Mouse (Mus musculus) ES-E14 (cell line): ENCODE measurements around the gene Eif2b5. TPM values are rescaled to one million over a fixed set of nuclear protein-coding genes. Genes with fewer than 3 reads are reported as not detected.
"Not testable (repeated sequence)": the region's sequence is repeated elsewhere in the genome, so short reads cannot be mapped to it uniquely, and the experiment has no call there.

Experiments
- DNase-seq: peaks from one replicate; pipeline ENCODE4 v3.0.0-alpha.2; 2013; ENCODE audit warnings: low read depth, low spot score
- H3K27ac ChIP-seq: 2 replicates; pipeline ENCODE4 v1.5.1; 2012; ENCODE audit warnings: low read depth, mild to moderate bottlenecking, low read length, moderate library complexity, mixed read lengths; ENCODE audit not compliant: poor library complexity, insufficient read depth, severe bottlenecking
- H3K36me3 ChIP-seq: 2 replicates; pipeline ENCODE4 v1.6.1; 2012; ENCODE audit warnings: mild to moderate bottlenecking, low read length, moderate library complexity, mixed read lengths; ENCODE audit not compliant: control insufficient read depth, poor library complexity, insufficient read depth, severe bottlenecking
- H3K4me1 ChIP-seq, 2 experiments: fragments of 150-350 bp in 1 of 2; sonication (generic) in 1 of 2; 2 replicates each; pipeline ENCODE4 v1.6.1; 2012; ENCODE audit warnings: low read length in 2 of 2, mild to moderate bottlenecking in 1 of 2, mixed read lengths in 1 of 2; ENCODE audit not compliant: control insufficient read depth in 2 of 2, insufficient read depth in 2 of 2, poor library complexity in 1 of 2
- H3K4me3 ChIP-seq, 2 experiments: fragments of 150-350 bp in 1 of 2; sonication (generic) in 1 of 2; 2 replicates each; pipeline ENCODE4 v1.5.1; 2012; ENCODE audit warnings: low read length in 2 of 2, low read depth in 1 of 2, mild to moderate bottlenecking in 1 of 2, mixed read lengths in 1 of 2; ENCODE audit not compliant: insufficient read depth in 1 of 2, poor library complexity in 1 of 2, severe bottlenecking in 1 of 2
- H3K9ac ChIP-seq: 2 replicates; pipeline ENCODE4 v1.6.1; 2012; ENCODE audit warnings: low read depth, mild to moderate bottlenecking, low read length, mixed read lengths; ENCODE audit not compliant: poor library complexity, insufficient read depth, severe bottlenecking
- H3K9me3 ChIP-seq: fragments of 150-350 bp; sonication (generic); 2 replicates; pipeline ENCODE4 v1.6.1; 2012; ENCODE audit warnings: low read depth, mild to moderate bottlenecking, low read length; ENCODE audit not compliant: control insufficient read depth, insufficient read depth
- CHD2 ChIP-seq: IDR thresholded peaks from 2 replicates; pipeline ENCODE4 v1.6.1; 2014; ENCODE audit warnings: mild to moderate bottlenecking, low read depth, low read length, inconsistent platforms
- HCFC1 ChIP-seq: IDR thresholded peaks from 2 replicates; pipeline ENCODE4 v1.6.1; 2012; ENCODE audit warnings: low read length, inconsistent platforms, borderline replicate concordance; ENCODE audit not compliant: insufficient read depth
- MAFK ChIP-seq: IDR thresholded peaks from 2 replicates; pipeline ENCODE4 v1.6.1; 2014; ENCODE audit warnings: mild to moderate bottlenecking, low read depth, low read length, inconsistent platforms; ENCODE audit not compliant: insufficient read depth
- ZC3H11A ChIP-seq: IDR thresholded peaks from 2 replicates; pipeline ENCODE4 v1.6.1; 2012; ENCODE audit warnings: low read depth, mild to moderate bottlenecking, inconsistent platforms, low read length, borderline replicate concordance
- ZNF384 ChIP-seq: IDR thresholded peaks from 2 replicates; pipeline ENCODE4 v1.6.1; 2012; ENCODE audit warnings: low read depth, low read length, inconsistent platforms
- in situ Hi-C, 2 experiments: fragments of 600-800 bp; cut with MboI; formaldehyde crosslinking; loops; one replicate each; pipeline ENCODE4 v1.15.1; 2025; ENCODE audit warnings: low sequenced_read_pairs in 2 of 2, inconsistent platforms in 1 of 2; ENCODE audit not compliant: unreplicated experiment in 2 of 2
- total RNA-seq: library from RNA; depleted of rRNA; stranded (reverse); fragments of 300-350 nt; gene quantifications from 2 replicates; pipeline ENCODE4 v1.2.3, GENCODE M21; 2012

Gene Eif2b5
- total RNA-seq, 1 experiment = 173 TPM

GRCm38 (mm10) chr16:20485061-20485460 is 13.6 kb upstream of the Eif2b5 start:
- H3K4me1 ChIP-seq = peaks cover 2 to 5% of the 10 kb centered on the region in 2 experiments; a peak in 2 of 4 replicates
- H3K4me3 ChIP-seq = no peak overlapping the region
- no peak overlapping the region for H3K9ac ChIP-seq
- H3K36me3 ChIP-seq = no peaks in the 10 kb centered on the region
- no peak for TF ChIP-seq ZC3H11A
- TF ChIP-seq ZNF384 = no peak
- no peak for TF ChIP-seq HCFC1
- TF ChIP-seq MAFK = no peak
- TF ChIP-seq CHD2 = no peak
- H3K27ac ChIP-seq = no peak overlapping the region; the same call in 1 of the 2 replicates
- H3K9me3 ChIP-seq = no peaks in the 10 kb centered on the region
- DNase-seq = no peak
- in situ Hi-C loops = no loop called here

- Histone ChIP-seq H3K9ac (no peak overlapping the region), H3K27ac (no peak overlapping the region), H3K4me1 (peaks cover 2 to 5% of the 10 kb centered on the region in 2 experiments; a peak in 2 of 4 replicates), H3K9me3 (no peaks in the 10 kb centered on the region), H3K36me3 (no peaks in the 10 kb centered on the region), H3K4me3 (no peak overlapping the region)
- TF ChIP-seq ZNF384 (no peak), MAFK (no peak), ZC3H11A (no peak), CHD2 (no peak), HCFC1 (no peak)
- DNase-seq = no peak
- in situ Hi-C loops = no loop called here
These were observed 12.6 kb upstream of the Eif2b5 start for GRCm38 (mm10) chr16:20486048-20486447.

GRCm38 (mm10) chr16:20488151-20488550 is 10.5 kb upstream of the Eif2b5 start:
- Histone ChIP-seq H3K9me3 (no peaks in the 10 kb centered on the region), H3K27ac (no peak overlapping the region), H3K9ac (no peak overlapping the region), H3K36me3 (no peaks in the 10 kb centered on the region), H3K4me3 (no peak overlapping the region), H3K4me1 (peaks cover 2 to 5% of the 10 kb centered on the region in 2 experiments; a peak in 2 of 4 replicates)
- in situ Hi-C loops = no loop called here
- TF ChIP-seq MAFK (no peak), ZNF384 (no peak), CHD2 (no peak), ZC3H11A (no peak)
- no peak for DNase-seq

GRCm38 (mm10) chr16:20488751-20489150 is 9.9 kb upstream of the Eif2b5 start:
- H3K9ac ChIP-seq, H3K27ac ChIP-seq, in situ Hi-C loops, H3K4me1 ChIP-seq, H3K36me3 ChIP-seq, H3K9me3 ChIP-seq, H3K4me3 ChIP-seq, DNase-seq: not testable (repeated sequence)

- Histone ChIP-seq H3K9me3 (no peaks in the 10 kb centered on the region), H3K9ac (no peak overlapping the region), H3K36me3 (no peaks in the 10 kb centered on the region), H3K4me3 (no peak overlapping the region), H3K27ac (no peak overlapping the region), H3K4me1 (peaks cover 1 to 2% of the 10 kb centered on the region in 2 experiments; a peak in 2 of 4 replicates)
- in situ Hi-C loops = no loop called here
- DNase-seq = no peak
- TF ChIP-seq MAFK = no peak
- no peak for TF ChIP-seq ZC3H11A
- no peak for TF ChIP-seq HCFC1
- TF ChIP-seq ZNF384 = no peak
- TF ChIP-seq CHD2 = no peak
These were observed 9.4 kb upstream of the Eif2b5 start for GRCm38 (mm10) chr16:20489233-20489632.
